Comparison of ENCODE assay signal across 20 mouse cellular contexts in genomic region chr14:60698980-60699379, GRCm38 (mm10).
A peak's percentile ranks its signal among the peaks of the same experiment; 100 is the strongest.
DNase-seq lines count a peak whose midpoint lies in the region; ATAC-seq lines count a peak whose summit lies in the region.
"Had no signal": no experiment of that assay in that cellular context is flagged by ENCODE, and none has a peak within 500 bp of the region (broad histone marks: within the 10 kb centered on the region; RNA-seq: fewer than 3 reads in every experiment).

No protein-coding gene starts in this region.

- H3K4me2 ChIP-seq in hindbrain, embryonic 13.5 days, result no peak overlapping the region
- H3K4me2 ChIP-seq in hindbrain, embryonic 11.5 days (replicated peaks; ENCODE audit: low read depth, low read length), result no peak overlapping the region
- H3K4me2 ChIP-seq in midbrain, embryonic 14.5 days (ENCODE audit: low read length), result no peak overlapping the region
- H3K4me2 ChIP-seq: embryonic facial prominence, embryonic 13.5 days; heart, embryonic 13.5 days; limb, embryonic 15.5 days; neural tube, embryonic 15.5 days had no signal

- H3K9me3 ChIP-seq in hindbrain, embryonic 13.5 days, result no peaks in the 10 kb centered on the region
- no peaks in the 10 kb centered on the region for H3K9me3 ChIP-seq in hindbrain, embryonic 11.5 days (ENCODE audit: control insufficient read depth, low read length)
- no peaks in the 10 kb centered on the region for H3K9me3 ChIP-seq in midbrain, embryonic 14.5 days (ENCODE audit: control insufficient read depth, low read length)
- H3K9me3 ChIP-seq: embryonic facial prominence, embryonic 13.5 days; heart, embryonic 13.5 days; limb, embryonic 15.5 days; neural tube, embryonic 15.5 days had no signal

- no peak overlapping the region for H3K9ac ChIP-seq in hindbrain, embryonic 13.5 days
- no peak overlapping the region for H3K9ac ChIP-seq in hindbrain, embryonic 11.5 days (ENCODE audit: low read depth, low read length)
- no peak overlapping the region for H3K9ac ChIP-seq in midbrain, embryonic 14.5 days (replicated peaks; ENCODE audit: low read length)
- H3K9ac ChIP-seq: embryonic facial prominence, embryonic 13.5 days; heart, embryonic 13.5 days; limb, embryonic 15.5 days; liver, postnatal 0 days; neural tube, embryonic 15.5 days had no signal

- WGBS in hindbrain, embryonic 13.5 days, result 61% methylated on average over 10 of the region's 10 CpGs
- WGBS in hindbrain, embryonic 11.5 days, result 78% methylated on average over 10 of the region's 10 CpGs
- WGBS in midbrain, embryonic 14.5 days, result 75% methylated on average over 10 of the region's 10 CpGs

- no peak overlapping the region for H3K4me3 ChIP-seq in hindbrain, embryonic 13.5 days
- no peak overlapping the region for H3K4me3 ChIP-seq in hindbrain, embryonic 11.5 days (ENCODE audit: low read depth, low read length)
- no peak overlapping the region for H3K4me3 ChIP-seq in midbrain, embryonic 14.5 days (replicated peaks; ENCODE audit: low read depth, low read length)
- H3K4me3 ChIP-seq: embryonic facial prominence, embryonic 13.5 days; heart, embryonic 13.5 days; limb, embryonic 15.5 days; myocyte; neural tube, embryonic 15.5 days had no signal

- H3K36me3 ChIP-seq in hindbrain, embryonic 13.5 days, result no peaks in the 10 kb centered on the region
- no peaks in the 10 kb centered on the region for H3K36me3 ChIP-seq in hindbrain, embryonic 11.5 days (ENCODE audit: control insufficient read depth, insufficient read depth, low read length)
- no peaks in the 10 kb centered on the region for H3K36me3 ChIP-seq in midbrain, embryonic 14.5 days (ENCODE audit: control insufficient read depth, insufficient read depth, low read length)
- H3K36me3 ChIP-seq: embryonic facial prominence, embryonic 13.5 days; heart, embryonic 13.5 days; limb, embryonic 15.5 days; neural tube, embryonic 15.5 days had no signal

- no peaks in the 10 kb centered on the region for H3K27me3 ChIP-seq in hindbrain, embryonic 13.5 days
- H3K27me3 ChIP-seq in hindbrain, embryonic 11.5 days (ENCODE audit: control insufficient read depth, insufficient read depth, low read length), result no peaks in the 10 kb centered on the region
- H3K27me3 ChIP-seq in midbrain, embryonic 14.5 days (ENCODE audit: control insufficient read depth, insufficient read depth, low read length), result no peaks in the 10 kb centered on the region
- H3K27me3 ChIP-seq: embryonic facial prominence, embryonic 13.5 days; heart, embryonic 13.5 days; limb, embryonic 15.5 days; neural tube, embryonic 15.5 days had no signal

- ATAC-seq in hindbrain, embryonic 13.5 days (ENCODE audit: low FRiP score), result no peak
- no peak for ATAC-seq in hindbrain, embryonic 11.5 days (ENCODE audit: low FRiP score)
- ATAC-seq in midbrain, embryonic 14.5 days (ENCODE audit: low FRiP score, low TSS enrichment), result no peak
- ATAC-seq: intestine, postnatal 0 days; liver, postnatal 0 days had no signal

- no peak for DNase-seq in hindbrain, embryonic 11.5 days (ENCODE audit: low spot score)
- DNase-seq in brain, adult 2 months (ENCODE audit: low read depth, low spot score), result peak; percentile 94
- DNase-seq in cerebellum, adult 18-20 months, result peak; percentile 86 to 88
- peak; percentile 88 to 89 for DNase-seq in cerebellum, postnatal 36 days
- DNase-seq in spleen, postnatal 4 days (ENCODE audit: low spot score in 2 of 2), result no peak
- DNase-seq in midbrain, embryonic 14.5 days, result no peak
- DNase-seq: adrenal gland, adult 8-10 months; heart, postnatal 4 days; kidney, postnatal 10 days; lung, postnatal 14 days; right cerebral cortex, postnatal 4 days; thymus, postnatal 4 days had no signal

- H3K27ac ChIP-seq in hindbrain, embryonic 13.5 days, result peak overlapping the region; percentile 15
- H3K27ac ChIP-seq in hindbrain, embryonic 11.5 days (ENCODE audit: low read depth, low read length), result no peak overlapping the region
- no peak overlapping the region for H3K27ac ChIP-seq in midbrain, embryonic 14.5 days (replicated peaks; ENCODE audit: low read depth, low read length)
- H3K27ac ChIP-seq: embryonic facial prominence, embryonic 13.5 days; heart, embryonic 13.5 days; limb, embryonic 15.5 days; neural tube, embryonic 15.5 days had no signal

- peaks cover 23% of the 10 kb centered on the region for H3K4me1 ChIP-seq in hindbrain, embryonic 13.5 days (replicated peaks)
- H3K4me1 ChIP-seq in hindbrain, embryonic 11.5 days (replicated peaks; ENCODE audit: control insufficient read depth, insufficient read depth, low read length), result no peaks in the 10 kb centered on the region
- H3K4me1 ChIP-seq in midbrain, embryonic 14.5 days (ENCODE audit: control insufficient read depth, insufficient read depth, low read length), result no peaks in the 10 kb centered on the region

Comparison
In these comparisons a context has a peak if more than half of its experiments do, and no peak if none do; other contexts are left out.
1. DNase-seq: peak in brain, adult 2 months (single experiment), cerebellum, adult 18-20 months (2 of 2) and cerebellum, postnatal 36 days (2 of 2); none in hindbrain, embryonic 11.5 days (single experiment), spleen, postnatal 4 days (0 of 2) and midbrain, embryonic 14.5 days (single experiment).